Mouse (Mus musculus) hindbrain, embryonic 14.5 days (tissue): ENCODE results near the gene Col6a4. TPM values are rescaled to one million over a fixed set of nuclear protein-coding genes. Genes with fewer than 3 reads are reported as not detected.

Experiments used
- ATAC-seq: fragments of 200-750 bp; cut with Nextera tagmentation; 2 replicates; pipeline ENCODE4 v1.8.0; 2017; ENCODE audit warnings: moderate number of reproducible peaks, mild to moderate bottlenecking, moderate TSS enrichment, moderate library complexity; ENCODE audit not compliant: low FRiP score
- DNase-seq: peaks from one replicate; pipeline ENCODE4 v3.0.0-alpha.2; 2015; ENCODE audit warnings: low spot score
- H3K27ac ChIP-seq: fragments of 300-500 bp; sonication (generic); 2 replicates; pipeline ENCODE4 v1.5.1; 2014; ENCODE audit warnings: mild to moderate bottlenecking, moderate library complexity
- H3K27me3 ChIP-seq: fragments of 300-500 bp; sonication (generic); 2 replicates; pipeline ENCODE4 v1.6.1; 2014; ENCODE audit warnings: mild to moderate bottlenecking, low read length, mixed read lengths; ENCODE audit not compliant: control insufficient read depth, insufficient read depth
- H3K36me3 ChIP-seq: fragments of 300-500 bp; sonication (generic); replicated peaks from 2 replicates; pipeline ENCODE4 v1.6.1; 2014; ENCODE audit not compliant: control insufficient read depth, insufficient read depth
- H3K4me1 ChIP-seq: fragments of 300-500 bp; sonication (generic); replicated peaks from 2 replicates; pipeline ENCODE4 v1.6.1; 2014; ENCODE audit warnings: antibody characterized with exemption, low read length, mixed read lengths; ENCODE audit not compliant: control insufficient read depth, insufficient read depth
- H3K4me2 ChIP-seq: fragments of 300-500 bp; sonication (generic); replicated peaks from 2 replicates; pipeline ENCODE4 v1.6.1; 2014; ENCODE audit warnings: mild to moderate bottlenecking, moderate library complexity
- H3K4me3 ChIP-seq: fragments of 300-500 bp; sonication (generic); replicated peaks from 2 replicates; pipeline ENCODE4 v1.5.1; 2014; ENCODE audit warnings: mild to moderate bottlenecking, low read length
- H3K9ac ChIP-seq: fragments of 300-500 bp; sonication (generic); 2 replicates; pipeline ENCODE4 v1.6.1; 2014
- H3K9me3 ChIP-seq: fragments of 300-500 bp; sonication (generic); 2 replicates; pipeline ENCODE4 v1.6.1; 2016; ENCODE audit warnings: low read length; ENCODE audit not compliant: control insufficient read depth
- WGBS: fragments of 180-500 bp; shearing (Covaris S2); extraction: QIAGEN DNeasy Blood & Tissue Kit; methylation state at CpG from one replicate; pipeline ENCODE4 v1.1.7; 2014; 5-methylcytosine and 5-hydroxymethylcytosine counted together
- polyA plus RNA-seq: library from polyadenylated mRNA; unstranded; fragments of >200 nt; fragmentation: Nextera tagmentation; extraction: Ambion mirVana; gene quantifications from 2 replicates; pipeline ENCODE4 v1.2.1, GENCODE M21; 2014

Col6a4 gene
- polyA plus RNA-seq, 1 experiment from 2014 or later, result 0.32 TPM

DNA sequence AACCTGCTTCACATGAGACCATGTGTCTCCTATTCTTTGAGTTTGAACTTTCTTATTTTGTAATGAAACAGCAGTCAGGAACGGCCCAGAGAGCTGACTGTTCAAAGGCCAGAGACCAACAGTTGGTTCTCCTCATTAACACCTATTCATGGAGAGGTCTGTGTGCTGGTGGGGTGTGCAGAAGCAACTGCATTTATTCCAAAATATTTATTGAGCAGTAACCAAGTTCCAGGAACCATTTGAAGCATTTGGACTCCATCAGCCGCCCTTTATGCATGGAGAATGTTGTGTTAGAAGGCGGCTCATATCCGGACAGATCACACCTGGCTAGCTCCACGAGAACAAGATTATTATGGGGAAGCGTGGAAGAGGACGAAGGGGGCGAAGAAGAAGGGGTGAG is 118.1 kb downstream of the Col6a4 start:
- ATAC-seq, result no peak
- Histone ChIP-seq H3K36me3 (no peaks in the 10 kb centered on the region), H3K9me3 (no peaks in the 10 kb centered on the region), H3K4me2 (no peak overlapping the region), H3K27me3 (no peaks in the 10 kb centered on the region), H3K27ac (no peak overlapping the region), H3K9ac (no peak overlapping the region), H3K4me1 (no peaks in the 10 kb centered on the region), H3K4me3 (no peak overlapping the region)
- no peak for DNase-seq
- whole genome bisulfite sequencing, result 94% methylated on average over 8 of the region's 8 CpGs

GRCm38 (mm10) chr9:105976871-105977270 is 119.7 kb downstream of the Col6a4 start:
- DNase-seq (no peak), ATAC-seq (no peak)
- Histone ChIP-seq H3K4me3 (no peak overlapping the region), H3K4me1 (no peaks in the 10 kb centered on the region), H3K27me3 (no peaks in the 10 kb centered on the region), H3K4me2 (no peak overlapping the region), H3K36me3 (no peaks in the 10 kb centered on the region), H3K27ac (no peak overlapping the region), H3K9me3 (no peaks in the 10 kb centered on the region), H3K9ac (no peak overlapping the region)
- 34% methylated on average over 13 of the region's 13 CpGs for WGBS

GRCm38 (mm10) chr9:105976314-105976713 is 120.3 kb downstream of the Col6a4 start:
- DNase-seq, result no peak
- Histone ChIP-seq H3K27me3 (no peaks in the 10 kb centered on the region), H3K4me1 (no peaks in the 10 kb centered on the region), H3K9ac (no peak overlapping the region), H3K4me2 (no peak overlapping the region), H3K9me3 (no peaks in the 10 kb centered on the region), H3K4me3 (no peak overlapping the region), H3K36me3 (no peaks in the 10 kb centered on the region), H3K27ac (no peak overlapping the region)
- ATAC-seq, result no peak
- 57% methylated on average over 6 of the region's 6 CpGs for WGBS

DNA sequence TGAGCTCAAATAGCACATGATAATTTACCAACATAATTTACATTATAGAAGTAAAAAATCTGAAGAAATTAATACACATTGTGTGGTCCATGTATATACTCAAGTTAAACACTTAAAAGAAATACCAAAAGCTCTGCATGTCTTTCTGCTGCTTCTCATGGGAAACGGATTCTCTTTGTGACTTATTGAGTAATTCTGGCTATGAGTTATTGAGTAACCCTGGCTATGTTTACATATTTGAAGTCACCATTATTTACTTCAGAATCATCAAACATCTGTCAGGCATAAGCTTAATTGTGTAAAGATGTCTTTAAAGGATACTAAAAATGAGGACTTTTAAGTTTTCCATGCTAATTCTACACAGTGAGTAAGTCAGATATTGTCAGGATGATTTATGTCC is 122.8 kb downstream of the Col6a4 start:
- H3K27me3 ChIP-seq, result no peaks in the 10 kb centered on the region
- no peaks in the 10 kb centered on the region for H3K4me1 ChIP-seq
- no peaks in the 10 kb centered on the region for H3K36me3 ChIP-seq
- 89% methylated on average over 1 of the region's 1 CpGs for WGBS
- no peak overlapping the region for H3K9ac ChIP-seq
- ATAC-seq, result no peak
- DNase-seq, result no peak
- no peaks in the 10 kb centered on the region for H3K9me3 ChIP-seq
- no peak overlapping the region for H3K27ac ChIP-seq
- H3K4me2 ChIP-seq, result no peak overlapping the region
- no peak overlapping the region for H3K4me3 ChIP-seq

- ATAC-seq (no peak), DNase-seq (no peak)
- Histone ChIP-seq H3K9me3 (no peaks in the 10 kb centered on the region), H3K9ac (no peak overlapping the region), H3K27me3 (no peaks in the 10 kb centered on the region), H3K4me2 (no peak overlapping the region), H3K27ac (no peak overlapping the region), H3K36me3 (no peaks in the 10 kb centered on the region), H3K4me3 (no peak overlapping the region), H3K4me1 (no peaks in the 10 kb centered on the region)
- WGBS, result 82% methylated on average over 3 of the region's 3 CpGs
Measured at GRCm38 (mm10) chr9:105972031-105972430, 124.6 kb downstream of the Col6a4 start.

DNA sequence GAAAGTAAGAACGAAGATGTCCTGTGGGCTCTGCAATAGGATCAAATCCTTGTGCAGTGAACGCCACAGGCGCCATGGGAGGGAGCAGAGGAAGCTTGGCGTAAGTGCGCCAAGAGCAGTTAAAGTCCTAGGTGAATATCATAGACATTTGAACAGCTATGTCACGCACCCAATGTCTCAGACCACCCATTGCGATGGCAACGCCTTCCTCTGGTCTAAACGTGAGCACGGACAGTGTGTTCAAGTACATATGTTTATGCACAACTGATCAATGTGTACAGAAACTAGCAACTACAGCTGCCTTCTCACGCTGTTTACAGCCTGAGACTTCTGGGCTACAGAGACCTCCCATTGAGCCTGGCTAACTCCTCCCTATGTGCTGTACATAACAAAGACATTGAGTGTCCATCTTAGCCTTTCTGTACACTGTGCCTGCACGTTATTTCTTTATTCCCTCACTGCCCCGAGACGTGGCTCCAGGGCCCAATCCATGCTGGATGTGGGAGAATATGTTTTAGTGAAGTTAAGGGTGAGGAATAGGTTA is 125.2 kb downstream of the Col6a4 start:
- Histone ChIP-seq H3K36me3 (no peaks in the 10 kb centered on the region), H3K9me3 (no peaks in the 10 kb centered on the region)
- 92% methylated on average over 14 of the region's 14 CpGs for WGBS

GRCm38 (mm10) chr9:105970901-105971300 is 125.7 kb downstream of the Col6a4 start:
- 84% methylated on average over 5 of the region's 5 CpGs for WGBS
- H3K4me1 ChIP-seq, result no peaks in the 10 kb centered on the region
- no peak overlapping the region for H3K4me2 ChIP-seq
- no peak overlapping the region for H3K9ac ChIP-seq
- H3K27ac ChIP-seq, result no peak overlapping the region
- no peaks in the 10 kb centered on the region for H3K36me3 ChIP-seq
- no peaks in the 10 kb centered on the region for H3K27me3 ChIP-seq
- no peak for DNase-seq
- no peaks in the 10 kb centered on the region for H3K9me3 ChIP-seq
- no peak for ATAC-seq
- H3K4me3 ChIP-seq, result no peak overlapping the region

More for the DNA sequence above, 125.2 kb downstream of the Col6a4 start:
- Histone ChIP-seq H3K4me3 (no peak overlapping the region), H3K4me1 (no peaks in the 10 kb centered on the region), H3K27me3 (no peaks in the 10 kb centered on the region), H3K27ac (no peak overlapping the region), H3K9ac (no peak overlapping the region), H3K4me2 (no peak overlapping the region)
- no peak for DNase-seq
- ATAC-seq, result no peak

DNA sequence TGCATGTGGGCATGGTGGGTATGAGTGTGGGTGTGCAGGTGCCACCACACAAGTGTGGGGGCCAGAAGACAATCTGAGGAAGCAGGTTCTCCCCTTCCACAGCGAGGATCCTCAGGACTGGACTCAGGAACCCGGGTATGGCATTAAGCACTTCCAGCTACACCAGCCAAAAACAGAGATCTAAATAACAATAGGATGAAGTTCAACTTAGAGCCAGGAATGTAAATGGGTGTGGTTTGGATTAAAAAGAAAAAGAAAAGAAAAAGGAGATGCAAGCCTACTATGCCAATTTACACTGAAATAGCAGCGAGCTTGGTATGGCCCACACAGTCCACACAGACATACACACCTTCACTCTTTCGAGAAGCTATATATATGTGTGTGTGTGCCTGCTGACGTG is 128.6 kb downstream of the Col6a4 start:
- WGBS, result 73% methylated on average over 5 of the region's 5 CpGs
- no peak for ATAC-seq

GRCm38 (mm10) chr9:105960533-105960932 is 136.1 kb downstream of the Col6a4 start, which contains the start of gene Col6a5:
Gene Col6a5, minus strand, starts transcription at chr9:105960643.
- Histone ChIP-seq H3K27ac (no peak within 1 kb of the TSS), H3K4me1 (no peaks in the 10 kb centered on the region), H3K4me3 (no peak within 1 kb of the TSS), H3K27me3 (no peaks in the 10 kb centered on the region), H3K4me2 (no peak within 1 kb of the TSS), H3K9ac (no peak within 1 kb of the TSS), H3K9me3 (no peaks in the 10 kb centered on the region), H3K36me3 (no peaks in the 10 kb centered on the region)
- ATAC-seq (no peak), DNase-seq (no peak)
- WGBS, result 23% methylated on average over 13 of the region's 13 CpGs

More for the DNA sequence above, 128.6 kb downstream of the Col6a4 start:
- H3K27ac ChIP-seq, result no peak overlapping the region
- H3K27me3 ChIP-seq, result no peaks in the 10 kb centered on the region
- H3K9me3 ChIP-seq, result no peaks in the 10 kb centered on the region
- H3K4me3 ChIP-seq, result no peak overlapping the region
- H3K36me3 ChIP-seq, result no peaks in the 10 kb centered on the region
- no peak overlapping the region for H3K4me2 ChIP-seq
- H3K4me1 ChIP-seq, result no peaks in the 10 kb centered on the region
- H3K9ac ChIP-seq, result no peak overlapping the region
- DNase-seq, result no peak

DNA sequence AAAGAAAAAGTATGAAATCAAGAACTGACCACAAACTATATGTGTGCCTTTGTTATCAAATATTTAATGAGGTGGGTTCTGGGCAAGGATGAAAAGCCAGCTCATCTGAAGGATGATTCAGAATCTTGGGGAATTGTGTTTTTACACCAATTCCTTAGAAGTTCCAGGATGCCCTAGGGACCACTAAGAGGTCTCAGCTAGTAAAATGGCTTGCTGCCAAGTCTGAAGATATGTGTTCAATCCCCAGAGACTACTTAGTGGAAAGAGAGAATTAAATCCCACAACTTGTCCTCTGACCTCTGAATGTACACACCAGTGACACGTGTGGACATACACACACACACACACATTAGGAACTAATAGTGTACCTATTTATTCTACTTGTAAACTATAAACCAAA is 137.5 kb downstream of the Col6a4 start:
- no peak for DNase-seq
- WGBS, result 75% methylated on average over 1 of the region's 1 CpGs
- Histone ChIP-seq H3K27ac (no peak overlapping the region), H3K27me3 (no peaks in the 10 kb centered on the region), H3K36me3 (no peaks in the 10 kb centered on the region), H3K4me3 (no peak overlapping the region), H3K9ac (no peak overlapping the region), H3K4me1 (no peaks in the 10 kb centered on the region), H3K4me2 (no peak overlapping the region), H3K9me3 (no peaks in the 10 kb centered on the region)
- ATAC-seq, result no peak
